Mouse (Mus musculus): ENCODE results near the gene Efcab1. TPM values are rescaled to one million over a fixed set of nuclear protein-coding genes. Genes with fewer than 3 reads are reported as not detected.

The Efcab1 gene
- total RNA-seq (2012; rRNA removed), result not detected in 2 replicates
- total RNA-seq (2014; rRNA removed), result not detected in 2 replicates
- polyA plus RNA-seq (2012; ENCODE audit: insufficient read length, low read depth), result not detected in 2 replicates

DNA sequence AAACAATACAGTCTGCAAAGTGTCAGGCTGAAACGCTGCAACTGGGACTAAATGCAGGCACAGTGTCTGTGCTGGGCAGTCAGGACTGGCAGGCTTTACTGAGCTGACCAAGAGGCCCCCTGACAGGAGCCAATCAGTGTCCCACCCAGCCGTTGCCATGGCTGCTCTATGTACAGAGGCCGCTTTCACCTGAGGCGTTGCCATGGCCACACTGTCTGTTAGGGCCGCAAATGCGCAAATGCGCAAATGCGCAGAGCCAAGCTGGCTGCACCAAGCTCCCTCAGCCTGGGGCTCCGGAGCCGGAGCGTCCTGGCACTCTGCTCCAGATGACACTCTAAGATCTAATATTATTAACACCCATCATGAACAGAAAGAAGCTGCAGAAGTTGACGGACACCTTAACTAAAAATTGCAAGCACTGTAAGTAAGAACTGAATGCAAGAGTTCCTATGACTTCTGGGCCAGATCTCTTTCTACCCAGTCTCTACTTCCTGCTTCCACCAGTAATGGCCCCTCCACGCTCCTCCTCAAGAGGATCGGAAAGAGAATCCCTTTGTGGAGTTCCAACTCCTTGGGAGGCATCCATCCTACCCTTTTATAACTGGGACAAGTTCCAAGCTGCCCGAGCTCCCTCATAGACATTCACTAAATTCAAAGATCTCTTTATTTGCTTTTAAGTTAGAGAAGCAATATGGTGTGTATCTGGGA, at the start of gene Efcab1:
Gene Efcab1, plus strand, starts transcription at position 214 of the 708 bp plus-strand sequence.
- no peak within 1 kb of the TSS for H3K4me3 ChIP-seq (replicated peaks in 1 of 3; ENCODE audit: low read depth in 2 of 3, low read length in 2 of 3, poor library complexity in 1 of 3)
- dilution Hi-C loops (cut with MboI; ENCODE audit: extremely low pct_ligation_motif_present, extremely low pct_unique_long_range_greater_than_20kb, low sequenced_read_pairs), result no loop called here
- no peak within 1 kb of the TSS for H3K27ac ChIP-seq (ENCODE audit: insufficient read depth, low read depth)
- peaks cover 10% of the 10 kb centered on the region for H3K27me3 ChIP-seq (replicated peaks)
- no peaks in the 10 kb centered on the region for H3K9me3 ChIP-seq (replicated peaks; ENCODE audit: low read length)
- H3K36me3 ChIP-seq (replicated peaks in 1 of 2; ENCODE audit: control insufficient read depth in 1 of 2, insufficient read depth in 1 of 2, low read length in 1 of 2), result no peaks in the 10 kb centered on the region
- no peak for DNase-seq (ENCODE audit: extremely low read depth)
- TF ChIP-seq KAT2A (IDR thresholded peaks at IDR 0.05; ENCODE audit: insufficient replicate concordance, low read length), result no peak
- TF ChIP-seq RAD21 (IDR thresholded peaks at IDR 0.05; ENCODE audit: low read depth, low read length), result no peak
- no peak for TF ChIP-seq EP300 (IDR thresholded peaks at IDR 0.05; ENCODE audit: low read length)
- no peak for TF ChIP-seq E2F4 (IDR thresholded peaks at IDR 0.05; ENCODE audit: insufficient replicate concordance, low read depth, low read length)
- TF ChIP-seq SIN3A (IDR thresholded peaks at IDR 0.05; ENCODE audit: low read length), result no peak
- TF ChIP-seq BHLHE40 (IDR thresholded peaks at IDR 0.05; ENCODE audit: low read depth, low read length), result no peak
- no peak for TF ChIP-seq TCF12 (IDR thresholded peaks at IDR 0.05; ENCODE audit: low read depth, low read length)
- TF ChIP-seq ZNF384 (IDR thresholded peaks at IDR 0.05; ENCODE audit: low read depth, low read length), result no peak
- no peak for TF ChIP-seq CHD1 (IDR thresholded peaks at IDR 0.05; ENCODE audit: low read depth, low read length)
- no peak for TF ChIP-seq HCFC1 (IDR thresholded peaks at IDR 0.05; ENCODE audit: low read depth, low read length)
- no peak for TF ChIP-seq MEF2A (IDR thresholded peaks at IDR 0.05; ENCODE audit: borderline replicate concordance, low read depth, low read length)
- TF ChIP-seq GABPA (IDR thresholded peaks at IDR 0.05; ENCODE audit: insufficient replicate concordance, low read depth, low read length), result no peak
- no peak for TF ChIP-seq MYC (IDR thresholded peaks at IDR 0.05; ENCODE audit: low read depth, low read length)
- no peak for TF ChIP-seq USF2 (conservative IDR thresholded peaks at IDR 0.05; ENCODE audit: low read depth, low read length)
- TF ChIP-seq IRF4 (IDR thresholded peaks at IDR 0.05; ENCODE audit: low read depth, low read length), result no peak
- no peak for TF ChIP-seq RCOR1 (conservative IDR thresholded peaks at IDR 0.05; ENCODE audit: low read depth, low read length)
- in situ Hi-C loops (cut with MboI; ENCODE audit: low pct_ligation_motif_present, low pct_unique_long_range_greater_than_20kb, low sequenced_read_pairs), result no loop called here
- H3K4me2 ChIP-seq (ENCODE audit: insufficient read depth, low read depth, poor library complexity, severe bottlenecking), result no peak within 1 kb of the TSS
- H3K9ac ChIP-seq (ENCODE audit: insufficient read depth, low read depth), result no peak within 1 kb of the TSS
- H3K79me2 ChIP-seq (replicated peaks; ENCODE audit: control insufficient read depth, extremely low read depth, insufficient read depth, poor library complexity, severe bottlenecking), result no peaks in the 10 kb centered on the region
- H3K4me1 ChIP-seq (ENCODE audit: control insufficient read depth in 1 of 2, insufficient read depth in 2 of 2), result peaks cover 0 to 2% of the 10 kb centered on the region in 2 experiments; a peak in 1 of 4 replicates

DNA sequence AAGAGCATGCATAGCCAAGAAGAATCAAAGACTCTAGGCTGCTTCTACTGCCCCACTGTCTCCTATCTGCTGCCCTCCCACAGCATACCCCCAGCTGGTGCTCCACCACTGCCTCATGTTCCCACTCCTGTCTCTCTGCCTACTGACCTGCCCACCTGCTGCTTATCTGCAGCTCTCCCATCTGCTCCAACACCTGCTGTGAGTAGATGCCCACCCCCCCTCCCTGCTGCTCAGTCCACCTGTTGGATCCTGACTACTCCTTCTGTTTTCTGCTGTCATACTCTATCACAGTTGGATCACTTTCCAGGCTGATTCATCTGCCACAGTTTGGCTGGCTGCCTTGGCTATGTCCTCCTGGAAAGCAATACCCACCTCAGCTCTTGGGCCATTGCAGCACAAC, 47.0 kb upstream of the Efcab1 start:
- Histone ChIP-seq H3K9ac (ENCODE audit: insufficient read depth, low read depth) (no peak overlapping the region), H3K79me2 (replicated peaks; ENCODE audit: control insufficient read depth, extremely low read depth, insufficient read depth, poor library complexity, severe bottlenecking) (no peaks in the 10 kb centered on the region), H3K9me3 (replicated peaks; ENCODE audit: low read length) (no peaks in the 10 kb centered on the region), H3K27me3 (replicated peaks) (peaks cover 6% of the 10 kb centered on the region), H3K36me3 (replicated peaks in 1 of 2; ENCODE audit: control insufficient read depth in 1 of 2, insufficient read depth in 1 of 2, low read length in 1 of 2) (no peaks in the 10 kb centered on the region), H3K4me3 (replicated peaks in 1 of 3; ENCODE audit: low read depth in 2 of 3, low read length in 2 of 3, poor library complexity in 1 of 3) (no peak overlapping the region), H3K4me2 (ENCODE audit: insufficient read depth, low read depth, poor library complexity, severe bottlenecking) (no peak overlapping the region), H3K4me1 (ENCODE audit: control insufficient read depth in 1 of 2, insufficient read depth in 2 of 2) (no peaks in the 10 kb centered on the region), H3K27ac (ENCODE audit: insufficient read depth, low read depth) (no peak overlapping the region)
- no peak for DNase-seq (ENCODE audit: extremely low read depth)
- in situ Hi-C loops (cut with MboI; ENCODE audit: low pct_ligation_motif_present, low pct_unique_long_range_greater_than_20kb, low sequenced_read_pairs), result no loop called here
- dilution Hi-C loops (cut with MboI; ENCODE audit: extremely low pct_ligation_motif_present, extremely low pct_unique_long_range_greater_than_20kb, low sequenced_read_pairs), result no loop called here
- TF ChIP-seq BHLHE40 (IDR thresholded peaks at IDR 0.05; ENCODE audit: low read depth, low read length), result no peak
- TF ChIP-seq MAFK (IDR thresholded peaks at IDR 0.05; ENCODE audit: insufficient replicate concordance, low read length), result no peak
- no peak for TF ChIP-seq HCFC1 (IDR thresholded peaks at IDR 0.05; ENCODE audit: low read depth, low read length)
- no peak for TF ChIP-seq CTCF (conservative IDR thresholded peaks at IDR 0.05 in 1 of 2, IDR thresholded peaks at IDR 0.05 in 1 of 2; ENCODE audit: low read depth in 2 of 2, low read length in 2 of 2)
- TF ChIP-seq ZMIZ1 (IDR thresholded peaks at IDR 0.05; ENCODE audit: low read depth, low read length), result no peak
- TF ChIP-seq ELF1 (IDR thresholded peaks at IDR 0.05; ENCODE audit: low read depth, low read length), result no peak
- no peak for TF ChIP-seq TCF12 (IDR thresholded peaks at IDR 0.05; ENCODE audit: low read depth, low read length)
- TF ChIP-seq EP300 (IDR thresholded peaks at IDR 0.05; ENCODE audit: low read length), result no peak
- TF ChIP-seq SMC3 (IDR thresholded peaks at IDR 0.05; ENCODE audit: low read depth, low read length), result no peak
- TF ChIP-seq E2F4 (IDR thresholded peaks at IDR 0.05; ENCODE audit: insufficient replicate concordance, low read depth, low read length), result no peak
- TF ChIP-seq UBTF (IDR thresholded peaks at IDR 0.05; ENCODE audit: low read depth, low read length), result no peak
- TF ChIP-seq ZKSCAN1 (IDR thresholded peaks at IDR 0.05; ENCODE audit: borderline replicate concordance, low read depth, low read length), result no peak
- no peak for TF ChIP-seq MEF2A (IDR thresholded peaks at IDR 0.05; ENCODE audit: borderline replicate concordance, low read depth, low read length)
- TF ChIP-seq POLR2A (IDR thresholded peaks at IDR 0.05; ENCODE audit: low read depth, low read length), result no peak
- no peak for TF ChIP-seq PAX5 (IDR thresholded peaks at IDR 0.05; ENCODE audit: low read length)
- no peak for TF ChIP-seq RAD21 (IDR thresholded peaks at IDR 0.05; ENCODE audit: low read depth, low read length)
- TF ChIP-seq GABPA (IDR thresholded peaks at IDR 0.05; ENCODE audit: insufficient replicate concordance, low read depth, low read length), result no peak
- TF ChIP-seq USF1 (IDR thresholded peaks at IDR 0.05; ENCODE audit: low read depth, low read length), result no peak
- TF ChIP-seq IRF4 (IDR thresholded peaks at IDR 0.05; ENCODE audit: low read depth, low read length), result no peak
- no peak for TF ChIP-seq RCOR1 (conservative IDR thresholded peaks at IDR 0.05; ENCODE audit: low read depth, low read length)

All from CH12.LX (cell line).